Mouse (Mus musculus) regulatory T cell (primary cell): ENCODE measurements around the gene Ldlrad3.

Experiments used
- in situ Hi-C: fragments of 300-600 bp; cut with MboI, MseI; formaldehyde crosslinking; loops from one replicate; pipeline ENCODE4 v1.15.1; 2025; ENCODE audit warnings: high pct_unique_total_duplicates

Ldlrad3 gene

GRCm38 (mm10) chr2:102190956-102191355, 4.8 kb upstream of the Ldlrad3 start:
- in situ Hi-C loops, result no loop called here

- in situ Hi-C loops, result no loop called here
These were observed 875 bp downstream of the Ldlrad3 start for GRCm38 (mm10) chr2:102185069-102185950.

GRCm38 (mm10) chr2:102183720-102184480, 2.3 kb downstream of the Ldlrad3 start:
- in situ Hi-C loops, result no loop called here

DNA sequence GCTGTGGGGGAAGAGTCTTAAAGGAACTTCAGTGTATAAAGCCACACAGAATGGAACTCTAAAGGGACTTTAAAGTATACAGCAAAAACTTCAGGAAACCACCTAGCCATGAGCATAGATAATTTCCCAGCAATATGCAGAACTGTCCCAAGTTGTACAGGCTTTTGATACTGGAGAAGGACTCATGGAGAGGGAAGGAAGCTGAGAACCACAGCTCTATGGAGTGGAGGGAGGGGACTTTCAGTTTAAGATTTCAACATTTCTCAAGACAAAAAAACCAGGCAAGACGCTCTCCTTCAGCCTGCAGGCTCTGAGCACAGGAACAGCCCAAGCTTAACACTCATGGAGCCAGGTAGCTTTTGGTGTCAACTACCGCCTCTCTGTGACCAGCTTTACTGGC, 4.7 kb downstream of the Ldlrad3 start:
- in situ Hi-C loops, result no loop called here

GRCm38 (mm10) chr2:102176434-102176772, 9.8 kb downstream of the Ldlrad3 start:
- in situ Hi-C loops, result no loop called here

GRCm38 (mm10) chr2:102175741-102176433, 10.3 kb downstream of the Ldlrad3 start:
- in situ Hi-C loops, result no loop called here

DNA sequence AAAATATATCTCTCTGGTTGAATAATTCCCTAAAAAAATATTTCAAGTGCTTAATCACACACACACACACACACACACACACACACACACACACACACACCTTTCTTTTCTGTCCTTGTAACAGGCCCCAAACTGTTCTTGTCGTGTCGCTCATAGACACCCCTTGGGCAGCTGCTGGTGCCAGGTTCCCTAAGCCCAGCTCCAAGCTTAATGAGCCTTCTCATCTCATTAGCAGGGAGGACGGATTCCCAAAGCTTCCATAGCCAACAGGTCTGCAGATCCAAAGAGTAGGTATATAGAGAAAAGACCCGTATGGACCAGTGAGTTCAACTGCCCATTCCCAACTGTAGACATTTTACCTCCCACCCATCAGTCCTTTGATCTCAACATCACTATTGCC, 13.7 kb downstream of the Ldlrad3 start:
- in situ Hi-C loops, result no loop called here

DNA sequence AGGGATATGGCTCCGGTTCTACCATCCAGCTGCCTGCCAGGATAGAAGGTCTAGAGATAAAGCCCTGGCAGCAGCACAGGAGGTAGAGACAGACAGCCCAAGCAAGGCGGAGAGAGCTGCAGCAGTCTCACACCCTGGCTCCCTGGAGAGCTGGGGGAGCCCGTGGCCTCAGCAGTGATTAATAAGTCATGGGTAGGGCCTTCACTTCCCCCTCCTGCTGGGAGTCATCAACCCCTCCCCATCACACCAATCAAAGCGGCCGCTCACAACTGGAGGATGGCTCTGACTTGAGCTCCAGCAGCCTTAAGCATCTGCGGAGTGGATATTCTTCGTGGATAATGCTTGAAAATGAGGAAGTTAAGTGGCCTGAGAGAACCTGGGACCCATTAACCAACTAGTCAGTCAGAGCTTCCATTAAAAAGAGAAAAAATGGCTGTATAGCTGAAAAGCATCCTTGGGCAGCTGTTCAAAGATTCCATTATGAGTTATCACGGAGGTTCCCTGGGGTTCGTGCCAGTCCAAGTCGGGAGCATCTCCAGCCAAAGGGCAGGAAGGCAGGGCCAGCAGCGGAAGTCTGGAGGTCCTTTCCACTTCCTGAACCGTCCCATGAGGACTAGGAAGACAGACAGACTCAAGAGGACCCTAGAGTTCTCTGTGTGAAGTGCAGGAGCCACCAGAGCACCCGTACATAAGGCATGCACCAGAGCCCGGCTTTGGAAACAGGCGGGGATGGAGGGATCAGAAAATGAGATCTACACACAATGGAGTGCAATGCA, 19.4 kb downstream of the Ldlrad3 start:
- in situ Hi-C loops, result no loop called here

- in situ Hi-C loops, result no loop called here
These were observed 23.1 kb downstream of the Ldlrad3 start for GRCm38 (mm10) chr2:102163106-102163505.

- in situ Hi-C loops, result no loop called here
These were observed 28.6 kb downstream of the Ldlrad3 start for GRCm38 (mm10) chr2:102157555-102157954.

GRCm38 (mm10) chr2:102157010-102157409, 29.2 kb downstream of the Ldlrad3 start:
- in situ Hi-C loops, result no loop called here

DNA sequence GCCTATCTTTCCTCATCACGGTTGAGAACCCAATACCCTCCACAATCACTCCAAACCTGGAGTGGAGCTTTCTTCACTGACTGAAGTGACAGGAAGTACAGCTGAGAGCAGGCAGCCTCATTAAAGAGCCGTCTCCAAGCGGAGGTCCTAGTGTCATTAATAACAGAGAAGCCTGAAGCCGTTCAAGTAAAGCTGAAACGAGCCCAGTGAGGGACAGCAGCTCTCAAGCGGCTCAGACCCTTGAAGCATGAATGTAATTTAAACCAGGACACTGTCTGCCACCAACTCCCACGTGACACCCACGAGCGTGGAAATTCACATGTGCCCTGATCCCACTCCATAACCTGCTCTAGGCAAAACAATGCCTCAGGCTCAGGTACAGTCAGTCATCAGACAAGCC, 29.7 kb downstream of the Ldlrad3 start:
- in situ Hi-C loops, result no loop called here

GRCm38 (mm10) chr2:102155306-102156015, 30.7 kb downstream of the Ldlrad3 start:
- in situ Hi-C loops, result no loop called here

DNA sequence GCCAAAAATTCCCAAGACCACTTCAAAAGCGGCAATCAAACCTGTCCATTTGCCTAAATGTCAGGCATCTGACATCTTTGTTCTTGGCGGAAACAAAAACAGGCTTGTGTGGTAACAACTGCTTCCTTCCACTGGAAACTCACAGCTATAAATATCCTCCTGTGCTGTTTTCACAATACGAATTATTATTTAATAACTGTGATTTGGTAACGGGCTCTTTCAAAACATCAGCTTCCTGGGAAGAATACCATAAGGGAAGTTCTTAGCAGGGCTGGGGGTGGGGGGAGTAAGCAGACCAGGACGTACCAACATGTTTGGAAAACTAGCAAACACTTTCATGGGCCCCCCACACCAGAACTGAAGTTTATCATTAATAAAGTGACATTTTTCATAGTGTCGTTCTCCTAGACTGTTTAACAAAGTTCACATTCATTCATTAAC, 31.4 kb downstream of the Ldlrad3 start:
- in situ Hi-C loops, result no loop called here

GRCm38 (mm10) chr2:102154328-102154727, 31.9 kb downstream of the Ldlrad3 start:
- in situ Hi-C loops, result no loop called here

GRCm38 (mm10) chr2:102153516-102153915, 32.7 kb downstream of the Ldlrad3 start:
- in situ Hi-C loops, result no loop called here

DNA sequence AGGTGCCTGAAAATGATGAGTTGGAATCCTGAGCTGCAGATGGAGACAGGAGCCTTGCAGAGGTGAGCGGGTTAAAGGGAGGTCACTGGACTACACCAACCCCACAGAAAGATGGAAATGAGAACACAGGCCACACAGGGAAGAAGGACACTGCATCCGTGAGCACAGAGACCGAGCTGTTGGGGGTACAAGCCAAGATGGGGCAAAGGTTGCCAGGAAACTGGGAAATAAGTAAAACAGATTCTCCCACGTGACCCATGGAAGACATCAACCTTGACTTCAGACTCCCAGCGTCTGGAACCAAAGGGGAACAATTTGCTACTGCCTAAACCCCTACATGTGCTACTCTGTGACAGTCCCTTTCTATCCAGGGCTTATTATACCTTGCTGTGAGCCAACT, 33.3 kb downstream of the Ldlrad3 start:
- in situ Hi-C loops, result no loop called here

GRCm38 (mm10) chr2:102149058-102149457, 37.1 kb downstream of the Ldlrad3 start:
- in situ Hi-C loops, result no loop called here

DNA sequence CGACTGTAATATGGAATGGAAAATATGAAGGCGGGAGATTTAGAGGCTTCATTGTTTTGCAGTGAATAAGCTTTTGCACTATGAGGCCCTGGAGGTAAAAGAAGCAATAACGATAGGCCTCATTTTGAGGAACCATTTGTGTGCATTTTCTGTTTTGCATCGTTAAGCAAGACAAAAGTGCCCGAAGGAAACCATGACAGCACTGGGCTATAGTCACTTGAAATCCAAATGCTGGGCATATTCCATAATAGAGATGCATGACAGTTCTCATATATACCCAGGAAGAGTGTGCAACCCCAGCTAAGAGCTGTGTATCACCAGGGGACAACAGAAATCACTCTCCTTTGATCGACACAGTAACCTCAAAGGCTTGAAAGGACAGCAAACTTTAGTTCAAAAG, 38.1 kb downstream of the Ldlrad3 start:
- in situ Hi-C loops, result no loop called here

GRCm38 (mm10) chr2:102147561-102147960, 38.6 kb downstream of the Ldlrad3 start:
- in situ Hi-C loops, result no loop called here

DNA sequence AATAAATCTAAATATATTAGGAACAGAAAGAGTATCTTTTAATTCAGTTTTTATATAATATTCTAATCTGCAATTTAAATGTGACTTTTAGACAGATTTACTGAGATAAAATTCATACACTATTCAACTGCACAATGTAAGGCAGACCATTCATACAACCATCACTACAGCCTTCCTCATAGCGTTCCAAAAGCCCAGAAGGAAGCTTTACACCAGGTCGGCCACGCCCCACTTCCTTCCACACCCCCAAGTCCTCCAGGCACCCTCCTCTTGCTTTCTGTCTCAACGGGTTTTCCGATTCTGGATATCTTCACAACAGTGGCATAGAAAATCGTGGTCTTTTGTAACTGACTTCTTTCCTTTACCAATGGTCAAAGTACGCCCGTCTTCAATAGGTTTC, 39.8 kb downstream of the Ldlrad3 start:
- in situ Hi-C loops, result no loop called here
